Mouse (Mus musculus) G1E (cell line): ENCODE results near the gene Gm10272.

Experiments used
- CTCF ChIP-seq: IDR thresholded peaks from 2 replicates; pipeline ENCODE4 v1.5.1; 2012; ENCODE audit warnings: low read depth, low read length, inconsistent platforms, mixed read lengths
- GATA1 ChIP-seq: IDR thresholded peaks from 2 replicates; pipeline ENCODE4 v1.6.1; 2012; ENCODE audit warnings: borderline replicate concordance, low read length, inconsistent platforms, mixed read lengths
- POLR2AphosphoS5 ChIP-seq: IDR thresholded peaks from 2 replicates; pipeline ENCODE4 v1.6.1; 2012; ENCODE audit warnings: low read depth, low read length, inconsistent platforms; ENCODE audit not compliant: insufficient replicate concordance
- TAL1 ChIP-seq: conservative IDR thresholded peaks from 2 replicates; pipeline ENCODE4 v1.6.1; 2012; ENCODE audit warnings: low read depth, low read length, inconsistent platforms, mixed read lengths

GRCm38 (mm10) chr10:77658286-77658994 lies 48.0 kb upstream of the Gm10272 start:
- no peak for TF ChIP-seq CTCF
- no peak for TF ChIP-seq POLR2AphosphoS5
- no peak for TF ChIP-seq TAL1
- TF ChIP-seq GATA1: no peak
